Mouse (Mus musculus) right cerebral cortex, postnatal 10 days (tissue): Measurements from ENCODE around the gene Rps27a.

Experiments
- DNase-seq, 2 experiments: peaks; one replicate each; pipeline ENCODE4 v3.0.0; 2021; ENCODE audit warnings: low spot score in 2 of 2

The Rps27a gene

GRCm38 (mm10) chr11:29512818-29513535, 34.9 kb downstream of the Rps27a start:
- DNase-seq: no peak

- DNase-seq: no peak
Measured at GRCm38 (mm10) chr11:29509421-29509820, 38.5 kb downstream of the Rps27a start.

DNA sequence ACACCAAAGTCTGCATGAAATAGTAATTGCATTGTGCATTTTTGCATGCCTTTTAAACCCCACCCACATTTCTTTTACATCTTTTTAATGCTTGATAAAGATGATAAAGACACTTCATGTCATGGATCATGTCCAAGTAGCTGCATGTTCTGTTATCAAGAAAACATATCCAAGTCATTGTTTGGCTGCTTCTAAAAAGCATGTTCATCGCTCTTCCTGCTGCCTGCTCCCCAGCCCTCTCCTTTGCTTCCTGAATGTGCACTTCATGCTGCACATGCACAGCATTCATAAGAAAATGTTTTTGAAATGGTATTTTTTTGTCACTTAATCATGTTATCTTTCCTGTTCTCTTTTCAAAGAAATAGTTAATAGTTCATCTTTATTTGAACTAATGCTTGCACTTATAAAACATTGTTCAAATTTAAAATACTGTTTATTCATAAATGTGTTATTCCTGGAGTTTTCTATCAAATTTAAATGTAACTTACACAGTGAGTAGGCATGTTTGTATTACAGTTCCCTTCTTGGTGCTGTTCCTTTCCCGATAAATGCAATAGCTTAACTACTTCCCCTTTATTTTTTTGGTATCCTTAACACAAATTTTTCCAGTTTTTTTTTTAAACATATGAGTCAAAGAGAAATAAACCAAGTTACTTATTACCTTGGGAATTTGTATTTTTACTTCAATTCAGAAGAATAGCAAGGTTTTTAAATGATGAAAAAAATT, 42.8 kb downstream of the Rps27a start:
- DNase-seq: no peak

- DNase-seq: no peak
Measured at GRCm38 (mm10) chr11:29503948-29504893, 43.7 kb downstream of the Rps27a start.

DNA sequence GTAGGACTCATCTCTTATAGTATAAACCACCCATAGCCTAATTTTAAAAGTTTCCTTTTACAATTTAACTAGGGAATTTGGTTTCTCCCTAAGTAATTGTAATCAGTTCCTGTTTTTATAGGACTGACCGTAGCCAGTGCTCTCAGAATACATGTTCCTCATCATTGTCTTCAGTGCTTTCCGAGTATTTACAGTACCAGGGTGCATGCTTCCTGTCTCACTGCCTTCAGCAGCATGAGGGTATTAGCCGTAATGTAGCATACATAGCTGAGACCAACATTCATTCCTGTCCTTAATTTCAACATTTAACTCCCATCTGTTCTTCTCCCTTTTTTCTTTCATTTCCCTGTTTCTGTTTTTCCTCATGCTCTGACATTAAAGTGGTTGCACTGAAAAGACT, 50.9 kb downstream of the Rps27a start:
- DNase-seq: no peak
